Mouse (Mus musculus): Measurements from ENCODE around the gene Clcnka.

Gene Clcnka

DNA sequence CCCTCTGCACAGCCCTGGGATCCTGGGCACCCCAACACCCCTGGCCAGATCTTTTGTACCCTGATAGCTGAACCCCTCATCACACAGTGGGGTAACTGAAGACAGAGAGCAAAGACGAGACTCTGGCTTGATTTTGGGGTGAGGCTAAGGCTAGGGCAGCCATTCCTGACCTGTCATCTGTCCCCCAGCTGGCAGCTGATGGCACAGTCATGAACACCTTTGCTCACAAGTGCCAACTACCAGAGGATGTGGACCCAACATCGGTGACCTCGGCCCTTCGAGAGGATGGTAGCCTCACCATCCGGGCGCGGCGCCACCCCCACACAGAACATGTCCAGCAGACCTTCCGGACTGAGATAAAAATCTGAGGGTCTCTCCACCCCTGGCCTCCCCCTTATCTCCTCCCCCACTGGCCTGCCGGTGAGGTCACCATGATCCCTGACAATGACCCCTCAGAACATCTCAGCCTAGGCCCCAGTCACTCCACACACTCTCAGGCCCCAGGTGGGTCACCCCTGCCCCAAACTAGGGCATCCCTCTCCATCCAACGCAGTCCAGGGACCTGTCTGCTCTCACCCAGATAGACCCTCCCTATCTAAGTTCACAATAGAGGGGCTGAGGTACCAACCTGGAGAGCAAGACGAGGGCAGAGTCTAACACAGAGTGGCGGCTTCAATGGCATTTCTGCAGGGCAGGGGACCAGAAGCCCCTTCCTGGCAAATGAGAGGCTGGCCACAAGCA is 25.3 kb upstream of the Clcnka start:
- in situ Hi-C loops (cut with MboI; ENCODE audit: low pct_unique_long_range_greater_than_20kb in 1 of 2, low sequenced_read_pairs in 2 of 2, unreplicated experiment in 1 of 2), result no loop called here

- in situ Hi-C loops (cut with MboI; ENCODE audit: low pct_unique_long_range_greater_than_20kb in 1 of 2, low sequenced_read_pairs in 2 of 2, unreplicated experiment in 1 of 2), result no loop called here
Observed at GRCm38 (mm10) chr4:141423288-141423687, 24.8 kb upstream of the Clcnka start.

GRCm38 (mm10) chr4:141422841-141423240 is 24.3 kb upstream of the Clcnka start:
- in situ Hi-C loops (cut with MboI; ENCODE audit: low pct_unique_long_range_greater_than_20kb in 1 of 2, low sequenced_read_pairs in 2 of 2, unreplicated experiment in 1 of 2), result no loop called here

DNA sequence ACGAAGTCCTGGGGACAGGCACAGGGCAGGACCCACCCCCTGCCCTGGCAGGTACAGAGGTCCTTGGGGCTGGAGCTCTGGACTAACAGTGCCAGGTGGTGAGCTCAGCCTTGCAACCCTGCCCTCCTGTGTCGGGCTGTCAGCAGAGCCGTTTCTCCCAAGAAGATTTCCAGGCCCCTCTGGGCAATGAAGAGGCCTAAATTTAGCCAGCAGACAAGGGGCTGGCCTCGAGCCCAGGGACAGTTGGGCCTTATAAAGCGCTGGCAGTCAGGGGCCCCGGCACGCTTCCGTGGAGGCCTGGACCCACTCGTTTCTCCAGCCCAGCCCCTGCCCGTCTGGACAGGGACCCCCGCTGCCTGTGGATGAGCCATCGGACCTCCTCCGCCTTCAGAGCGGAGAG is 22.9 kb upstream of the Clcnka start:
- in situ Hi-C loops (cut with MboI; ENCODE audit: low pct_unique_long_range_greater_than_20kb in 1 of 2, low sequenced_read_pairs in 2 of 2, unreplicated experiment in 1 of 2), result no loop called here

GRCm38 (mm10) chr4:141420886-141421285 is 22.4 kb upstream of the Clcnka start:
- in situ Hi-C loops (cut with MboI; ENCODE audit: low pct_unique_long_range_greater_than_20kb in 1 of 2, low sequenced_read_pairs in 2 of 2, unreplicated experiment in 1 of 2), result no loop called here

GRCm38 (mm10) chr4:141420192-141420829 is 21.8 kb upstream of the Clcnka start, which contains the start of gene Hspb7:
Hspb7 (plus strand) TSS chr4:141420779.
- in situ Hi-C loops (cut with MboI; ENCODE audit: low pct_unique_long_range_greater_than_20kb in 1 of 2, low sequenced_read_pairs in 2 of 2, unreplicated experiment in 1 of 2), result no loop called here

DNA sequence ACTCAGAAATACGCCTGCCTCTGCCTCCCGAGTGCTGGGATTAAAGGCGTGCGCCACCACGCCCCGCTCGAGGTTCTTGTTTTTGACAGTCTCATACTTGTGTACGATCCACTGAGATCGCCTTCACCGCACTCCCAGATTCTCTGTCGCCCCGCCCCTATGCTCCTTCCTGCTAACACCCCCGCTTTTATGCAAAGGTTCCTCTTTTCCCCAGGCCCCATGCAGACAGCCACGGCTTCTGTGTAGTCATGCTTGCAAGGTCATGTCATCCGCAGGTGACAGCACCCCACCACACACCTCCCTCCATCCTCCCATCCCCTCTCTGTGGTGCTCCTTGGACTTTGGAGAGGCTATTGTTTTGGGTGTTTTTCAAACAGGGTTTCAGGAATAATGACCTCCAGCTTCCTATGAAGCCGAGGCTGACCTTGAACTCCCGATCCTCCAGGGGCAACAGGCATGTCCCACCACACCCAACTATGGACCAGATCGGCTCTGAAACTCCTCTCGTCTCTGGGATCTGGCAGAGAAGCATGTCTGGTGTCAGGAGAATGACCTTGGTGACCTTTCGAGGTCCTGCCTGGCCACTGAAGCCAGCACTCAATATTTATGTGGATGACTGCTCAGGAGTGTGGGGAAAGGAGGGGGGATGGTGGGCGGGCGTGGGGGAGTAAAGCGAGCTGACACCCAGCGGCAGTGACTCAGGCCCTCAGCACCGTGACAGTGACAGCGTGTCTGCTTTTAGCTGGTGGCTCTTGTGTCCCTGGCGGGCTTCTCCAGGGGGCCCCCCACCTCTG is 21.1 kb upstream of the Clcnka start:
- in situ Hi-C loops (cut with MboI; ENCODE audit: low pct_unique_long_range_greater_than_20kb in 1 of 2, low sequenced_read_pairs in 2 of 2, unreplicated experiment in 1 of 2), result no loop called here

DNA sequence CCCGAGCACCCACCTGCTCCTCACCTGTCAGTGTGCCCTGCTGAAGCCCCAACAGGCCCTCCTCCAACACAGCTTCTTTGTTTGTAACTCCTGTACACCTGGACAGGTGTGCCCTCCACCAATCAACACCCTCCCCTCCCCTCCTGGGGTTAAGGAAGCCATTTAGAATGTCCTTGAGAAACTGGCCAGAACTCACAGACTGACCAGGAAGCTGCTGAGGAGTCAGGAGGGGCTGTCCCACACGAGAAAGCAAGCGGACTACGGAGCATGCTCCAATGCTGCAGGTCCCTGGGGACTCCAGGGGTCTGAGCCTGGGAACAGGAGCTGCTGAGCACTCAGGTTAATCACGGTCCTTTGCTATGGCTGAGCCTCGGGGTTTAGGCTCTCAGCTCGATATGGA is 17.4 kb upstream of the Clcnka start, which contains the start of gene Clcnkb:
Gene Clcnkb, minus strand, starts transcription at position 91 of the 400 bp plus-strand sequence.
- in situ Hi-C loops (cut with MboI; ENCODE audit: low pct_unique_long_range_greater_than_20kb in 1 of 2, low sequenced_read_pairs in 2 of 2, unreplicated experiment in 1 of 2), result no loop called here

- in situ Hi-C loops (cut with MboI; ENCODE audit: low pct_unique_long_range_greater_than_20kb in 1 of 2, low sequenced_read_pairs in 2 of 2, unreplicated experiment in 1 of 2), result no loop called here
Observed at GRCm38 (mm10) chr4:141411430-141411992, 13.0 kb upstream of the Clcnka start.

DNA sequence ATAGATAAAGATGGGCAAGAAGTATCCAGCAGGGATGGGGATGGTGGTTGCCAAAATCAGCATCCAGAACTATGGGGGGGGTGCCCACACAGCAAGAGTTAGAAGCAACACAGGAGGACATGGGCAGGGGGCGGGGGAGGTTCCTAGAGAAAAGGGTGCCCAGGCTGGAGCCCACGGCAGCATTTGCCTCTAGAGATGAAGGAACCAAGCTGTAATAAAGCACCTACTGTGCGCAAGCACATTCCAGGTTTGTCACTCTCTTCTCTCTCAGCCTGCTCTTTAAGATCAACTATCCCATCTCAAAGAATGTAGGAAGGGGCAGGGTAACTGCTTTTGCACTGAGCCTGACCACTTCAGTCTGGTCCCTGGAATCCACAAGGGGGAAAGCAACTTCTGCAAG is 10.1 kb upstream of the Clcnka start:
- in situ Hi-C loops (cut with MboI; ENCODE audit: low pct_unique_long_range_greater_than_20kb in 1 of 2, low sequenced_read_pairs in 2 of 2, unreplicated experiment in 1 of 2), result loop anchor here (5.0 to 10.0 kb wide), 3 partner anchors 56 to 186 kb away; no protein-coding TSS in a partner anchor

DNA sequence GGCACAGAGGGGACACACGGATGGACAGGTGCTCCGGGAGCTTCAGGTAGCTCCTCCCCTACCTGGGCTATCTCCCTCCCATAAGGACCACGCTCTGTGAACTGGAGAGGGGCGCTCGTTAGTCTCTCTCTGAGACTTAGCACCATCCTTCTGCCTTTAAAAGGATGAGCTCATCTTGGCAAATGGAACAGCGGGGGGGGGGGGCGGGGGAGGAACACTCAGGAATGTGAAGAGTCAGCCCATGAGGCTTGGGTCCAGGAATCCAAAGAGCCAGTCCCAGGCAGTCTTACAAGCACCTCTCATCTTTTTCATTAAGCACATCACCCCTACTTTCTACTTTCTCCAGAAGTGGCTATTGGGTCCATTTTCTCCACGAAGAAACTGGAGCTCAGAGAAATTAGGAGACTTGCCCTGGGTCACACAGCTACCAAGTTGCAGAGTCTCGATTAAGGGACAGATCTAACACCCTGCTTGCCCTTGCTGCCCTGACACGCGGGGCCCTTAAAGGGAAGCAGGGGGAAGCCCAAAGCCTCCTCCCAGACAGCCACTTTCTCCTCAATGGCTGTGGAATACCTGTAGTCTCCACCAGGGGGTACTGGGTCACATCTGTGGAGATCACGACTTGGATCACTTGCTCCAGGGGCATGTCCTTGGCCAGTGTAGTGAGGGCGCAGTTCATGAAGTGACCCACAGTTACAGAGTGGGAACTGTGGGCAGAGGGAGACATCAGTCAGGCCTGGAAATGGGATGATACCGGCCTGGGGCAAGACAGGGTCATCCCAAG is 8.2 kb upstream of the Clcnka start:
- in situ Hi-C loops (cut with MboI; ENCODE audit: low pct_unique_long_range_greater_than_20kb in 1 of 2, low sequenced_read_pairs in 2 of 2, unreplicated experiment in 1 of 2), result loop anchor here (5.0 to 10.0 kb wide), 3 partner anchors 58 to 188 kb away; no protein-coding TSS in a partner anchor

GRCm38 (mm10) chr4:141405314-141405622 is 6.7 kb upstream of the Clcnka start:
- in situ Hi-C loops (cut with MboI; ENCODE audit: low pct_unique_long_range_greater_than_20kb in 1 of 2, low sequenced_read_pairs in 2 of 2, unreplicated experiment in 1 of 2), result loop anchor here (5.0 to 10.0 kb wide), 3 partner anchors 60 to 190 kb away; no protein-coding TSS in a partner anchor

GRCm38 (mm10) chr4:141404518-141405313 is 6.2 kb upstream of the Clcnka start:
- in situ Hi-C loops (cut with MboI; ENCODE audit: low pct_unique_long_range_greater_than_20kb in 1 of 2, low sequenced_read_pairs in 2 of 2, unreplicated experiment in 1 of 2), result loop anchor here (5.0 to 10.0 kb wide), 3 partner anchors 60 to 190 kb away; no protein-coding TSS in a partner anchor

- in situ Hi-C loops (cut with MboI; ENCODE audit: low pct_unique_long_range_greater_than_20kb in 1 of 2, low sequenced_read_pairs in 2 of 2, unreplicated experiment in 1 of 2), result loop anchor here (10.0 kb wide), 2 partner anchors 65 to 195 kb away; no protein-coding TSS in a partner anchor
Observed at GRCm38 (mm10) chr4:141400171-141400570, 1.6 kb upstream of the Clcnka start.

GRCm38 (mm10) chr4:141397861-141398260 is 663 bp downstream of the Clcnka start:
- in situ Hi-C loops (cut with MboI; ENCODE audit: low pct_unique_long_range_greater_than_20kb in 1 of 2, low sequenced_read_pairs in 2 of 2, unreplicated experiment in 1 of 2), result no loop called here

DNA sequence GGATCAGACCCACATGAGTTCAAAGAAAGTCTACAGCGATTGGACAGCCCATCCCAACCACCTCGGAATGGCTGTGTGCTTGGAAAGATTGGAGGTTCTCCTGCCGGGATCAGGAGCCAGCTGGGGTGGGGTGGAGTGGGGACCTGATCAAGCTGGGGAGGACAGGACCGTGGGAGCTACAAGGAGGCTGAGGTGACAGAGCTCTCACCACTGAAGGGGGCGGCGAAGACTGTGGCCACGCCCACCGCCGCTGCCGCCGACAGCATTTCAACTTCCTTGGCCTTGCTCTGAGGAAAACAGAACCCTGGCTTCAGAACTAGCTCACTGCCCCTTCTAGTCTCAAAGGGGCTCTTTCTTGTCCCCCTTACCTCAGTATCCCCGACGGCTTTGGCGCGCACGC is 3.8 kb downstream of the Clcnka start:
- in situ Hi-C loops (cut with MboI; ENCODE audit: low pct_unique_long_range_greater_than_20kb in 1 of 2, low sequenced_read_pairs in 2 of 2, unreplicated experiment in 1 of 2), result loop anchor here in 1 of 2 experiments (5.0 kb wide), 1 partner anchor 88 kb away; no protein-coding TSS in a partner anchor

- in situ Hi-C loops (cut with MboI; ENCODE audit: low pct_unique_long_range_greater_than_20kb in 1 of 2, low sequenced_read_pairs in 2 of 2, unreplicated experiment in 1 of 2), result loop anchor here in 1 of 2 experiments (5.0 kb wide), 1 partner anchor 91 kb away; no protein-coding TSS in a partner anchor
Observed at GRCm38 (mm10) chr4:141391293-141391692, 7.2 kb downstream of the Clcnka start.
